Mouse (Mus musculus) bone marrow macrophage, adult 2 months (primary cell): ENCODE data around the gene Olfr319. TPM values are rescaled to one million over a fixed set of nuclear protein-coding genes. Genes with fewer than 3 reads are reported as not detected.
"Not testable (repeated sequence)": the region's sequence is repeated elsewhere in the genome, so short reads cannot be mapped to it uniquely, and the experiment has no call there.

Source experiments
- H3K27ac ChIP-seq: 2 replicates; pipeline ENCODE4 v1.5.1; 2012; ENCODE audit warnings: low read depth, low read length; ENCODE audit not compliant: insufficient read depth
- H3K4me1 ChIP-seq: 2 replicates; pipeline ENCODE4 v1.6.1; 2012; ENCODE audit warnings: low read length; ENCODE audit not compliant: control insufficient read depth, insufficient read depth
- H3K4me3 ChIP-seq: 2 replicates; pipeline ENCODE4 v1.5.1; 2012; ENCODE audit warnings: mild to moderate bottlenecking, low read length, moderate library complexity; ENCODE audit not compliant: insufficient read depth
- CTCF ChIP-seq: IDR thresholded peaks from 2 replicates; pipeline ENCODE4 v1.5.1; 2012; ENCODE audit warnings: low read depth, mild to moderate bottlenecking, low read length, moderate library complexity
- POLR2A ChIP-seq: IDR thresholded peaks from 2 replicates; pipeline ENCODE4 v1.6.1; 2012; ENCODE audit warnings: mild to moderate bottlenecking, low read depth, low read length, borderline replicate concordance
- polyA plus RNA-seq: library from polyadenylated mRNA; stranded (reverse); fragments of >200 nt; gene quantifications from 2 replicates; pipeline ENCODE4 v1.2.4, GENCODE M21; 2012; ENCODE audit not compliant: missing spikeins, insufficient read depth, insufficient read length

Gene Olfr319
- polyA plus RNA-seq: not detected in 2 replicates

DNA sequence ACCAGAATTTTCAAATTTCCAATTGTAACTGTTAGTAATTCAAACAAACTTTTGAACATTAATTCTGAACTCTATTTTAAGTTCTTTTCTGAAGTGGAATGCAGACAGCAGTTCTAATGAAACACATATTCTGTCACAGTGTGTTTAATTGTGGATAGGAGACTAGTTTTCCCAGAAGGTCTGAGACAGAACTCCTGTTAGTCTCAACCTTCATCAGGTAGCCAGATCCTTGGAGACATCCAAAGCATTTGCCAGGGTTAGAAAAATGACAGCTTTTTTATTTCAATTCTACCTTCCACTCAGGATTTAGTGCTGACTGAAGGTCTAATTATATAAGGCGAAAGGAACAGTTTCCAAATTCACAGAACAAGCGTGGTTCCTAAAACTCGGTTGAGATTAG lies at the start of gene Olfr319:
Gene Olfr319, plus strand, starts transcription at position 301 of the 400 bp plus-strand sequence.
- TF ChIP-seq CTCF: no peak
- no peak for TF ChIP-seq POLR2A
- Histone ChIP-seq H3K27ac (no peak within 1 kb of the TSS), H3K4me3 (no peak within 1 kb of the TSS), H3K4me1 (no peaks in the 10 kb centered on the region)

DNA sequence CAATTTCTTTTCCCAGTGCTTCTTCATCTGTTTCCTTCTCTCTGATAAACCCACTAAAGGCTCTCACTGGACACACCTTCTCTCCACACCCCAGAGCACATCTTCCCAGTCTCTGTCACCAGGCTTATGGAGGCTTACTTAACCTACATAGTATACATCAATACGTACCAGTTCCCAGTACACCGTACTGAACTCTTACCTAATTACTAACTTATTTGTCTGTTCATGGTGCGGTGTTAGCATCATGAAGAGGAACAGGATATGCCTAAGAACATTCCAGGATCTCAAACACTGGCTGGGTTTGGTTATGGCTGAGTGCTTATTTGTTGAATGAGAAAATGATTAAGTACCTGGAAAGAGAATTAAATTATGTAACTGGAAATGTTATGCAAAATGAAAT lies 43.8 kb upstream of the Olfr319 start:
- no peak overlapping the region for H3K4me3 ChIP-seq
- no peaks in the 10 kb centered on the region for H3K4me1 ChIP-seq
- no peak overlapping the region for H3K27ac ChIP-seq
- TF ChIP-seq POLR2A (no peak), CTCF (no peak)

DNA sequence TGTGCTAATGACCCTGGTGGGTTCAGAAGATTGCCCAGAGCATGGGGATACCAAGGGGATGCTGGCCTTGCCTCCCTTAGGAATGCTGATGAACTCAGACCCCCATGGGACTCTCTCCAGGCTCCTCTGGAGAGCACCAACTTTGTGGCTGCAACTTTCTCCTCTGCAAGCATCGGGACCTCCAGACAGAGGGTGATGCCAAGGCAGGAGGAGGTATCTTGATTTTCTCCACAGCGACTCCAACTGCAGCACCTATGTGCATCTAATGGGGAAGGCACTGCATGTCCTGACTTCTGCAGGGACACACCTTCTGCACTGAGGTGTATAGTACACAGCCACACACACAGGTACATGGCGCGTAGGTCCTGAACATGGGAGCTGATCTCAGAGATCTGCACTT lies 40.4 kb upstream of the Olfr319 start, which contains the start of gene Olfr322:
Gene Olfr322, plus strand, starts transcription at position 187 of the 400 bp plus-strand sequence.
- Histone ChIP-seq H3K4me3 (no peak within 1 kb of the TSS), H3K27ac (no peak within 1 kb of the TSS), H3K4me1 (no peaks in the 10 kb centered on the region)
- TF ChIP-seq CTCF (no peak), POLR2A (no peak)

DNA sequence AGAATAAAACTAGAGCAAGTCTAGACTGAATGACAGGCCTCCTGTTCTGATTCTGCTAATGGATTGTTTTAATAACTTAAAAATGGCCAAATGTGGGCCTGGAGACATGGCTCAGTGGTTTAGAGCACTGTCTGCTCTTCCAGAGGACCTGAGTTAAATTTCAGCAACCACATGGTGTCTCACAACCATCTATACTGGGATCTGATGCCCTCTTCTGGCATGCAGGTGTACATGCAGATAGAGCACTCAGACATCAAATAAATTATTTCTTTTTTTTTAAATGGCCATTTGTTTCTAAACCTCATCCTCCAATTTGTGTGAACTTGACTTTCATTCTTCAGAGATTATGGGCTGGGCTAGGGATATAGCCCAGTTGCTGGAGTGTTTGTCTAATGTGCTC lies 29.7 kb upstream of the Olfr319 start:
- no peak for TF ChIP-seq CTCF
- TF ChIP-seq POLR2A: no peak
- Histone ChIP-seq H3K4me1 (no peaks in the 10 kb centered on the region), H3K4me3 (no peak overlapping the region), H3K27ac (no peak overlapping the region)

DNA sequence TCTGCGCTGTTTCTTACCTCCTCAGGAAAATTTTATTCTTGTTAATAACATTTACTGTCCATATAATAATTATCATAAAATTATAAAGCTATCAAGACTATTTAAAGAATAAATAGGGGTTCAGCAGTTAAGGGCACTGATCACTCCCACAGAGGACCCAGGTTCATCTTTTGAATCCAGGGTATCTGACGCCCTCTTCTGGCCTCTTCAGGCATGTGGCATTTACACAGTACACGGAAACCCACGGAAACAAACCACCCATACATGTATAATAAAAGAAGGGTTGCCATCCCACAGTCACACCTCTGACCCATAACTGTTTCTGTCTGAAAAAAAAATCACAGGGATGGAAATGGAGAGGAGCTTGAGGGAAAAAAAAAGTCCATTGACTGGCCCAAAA lies 27.1 kb upstream of the Olfr319 start:
- no peak for TF ChIP-seq POLR2A
- TF ChIP-seq CTCF: no peak
- Histone ChIP-seq H3K27ac (no peak overlapping the region), H3K4me3 (no peak overlapping the region), H3K4me1 (no peaks in the 10 kb centered on the region)

DNA sequence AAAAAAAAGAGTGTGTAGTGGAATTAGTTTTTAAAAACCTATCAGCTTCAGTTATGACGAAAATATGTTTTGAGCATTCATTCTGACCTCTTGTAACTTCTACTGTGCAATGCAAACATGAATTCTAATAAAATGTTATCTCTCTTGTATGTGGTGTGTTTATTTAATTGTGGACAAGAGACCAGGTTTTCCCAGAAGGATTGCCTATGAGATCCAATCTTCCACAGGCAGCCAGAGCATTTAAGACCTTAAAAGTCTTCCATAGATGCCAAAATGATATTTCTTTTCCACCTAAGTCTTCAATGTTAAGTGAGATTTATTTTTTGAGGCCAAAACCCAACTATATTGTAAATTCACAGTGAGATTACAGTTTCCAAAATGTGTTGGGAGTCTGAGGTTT lies 18.2 kb upstream of the Olfr319 start, which contains the start of gene Olfr320:
Gene Olfr320, plus strand, starts transcription at position 301 of the 400 bp plus-strand sequence.
- TF ChIP-seq POLR2A: no peak
- TF ChIP-seq CTCF: no peak
- no peak within 1 kb of the TSS for H3K4me3 ChIP-seq
- H3K4me1 ChIP-seq: no peaks in the 10 kb centered on the region
- H3K27ac ChIP-seq: no peak within 1 kb of the TSS

DNA sequence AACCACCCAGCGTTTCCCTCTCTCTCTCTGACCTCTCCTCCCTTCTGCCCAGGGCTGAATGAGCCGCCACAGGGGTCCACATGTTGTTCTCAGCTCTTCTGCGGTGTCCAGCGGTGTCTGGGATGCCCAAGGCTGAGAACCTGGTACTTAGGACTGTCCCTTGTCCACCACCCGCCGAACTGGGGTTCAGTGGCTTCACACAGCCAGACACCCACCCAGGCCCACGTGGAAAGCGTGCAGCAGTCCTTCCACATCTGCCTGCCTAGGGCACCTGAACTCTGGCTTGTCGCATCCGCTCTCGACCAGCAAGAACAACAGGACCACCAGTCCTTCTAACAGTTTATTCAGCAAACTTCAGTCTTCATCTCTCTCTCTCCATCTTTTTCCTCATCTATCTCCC lies 10.1 kb downstream of the Olfr319 start:
- Histone ChIP-seq H3K27ac (no peak overlapping the region), H3K4me1 (no peaks in the 10 kb centered on the region), H3K4me3 (no peak overlapping the region)
- no peak for TF ChIP-seq POLR2A
- no peak for TF ChIP-seq CTCF

DNA sequence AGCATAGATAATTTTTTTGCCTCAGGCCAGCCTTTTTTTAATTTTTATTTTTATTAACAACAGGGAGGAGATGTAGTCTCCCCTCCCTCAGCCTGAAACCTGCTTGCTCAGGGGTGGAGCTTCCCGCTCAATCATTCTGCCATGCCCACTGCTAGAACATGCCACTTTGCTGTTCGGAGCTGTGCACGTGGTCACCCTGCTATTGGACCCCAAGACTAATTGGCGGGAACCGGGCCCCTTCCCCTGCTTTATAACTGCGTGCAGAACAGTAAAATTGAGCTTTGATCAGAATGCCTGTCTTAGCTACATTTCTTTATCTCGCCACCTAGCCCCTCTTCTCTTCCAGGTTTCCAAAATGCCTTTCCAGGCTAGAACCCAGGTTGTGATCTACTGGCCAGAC lies 18.8 kb downstream of the Olfr319 start:
- not testable (repeated sequence) for H3K27ac ChIP-seq, H3K4me3 ChIP-seq, H3K4me1 ChIP-seq

DNA sequence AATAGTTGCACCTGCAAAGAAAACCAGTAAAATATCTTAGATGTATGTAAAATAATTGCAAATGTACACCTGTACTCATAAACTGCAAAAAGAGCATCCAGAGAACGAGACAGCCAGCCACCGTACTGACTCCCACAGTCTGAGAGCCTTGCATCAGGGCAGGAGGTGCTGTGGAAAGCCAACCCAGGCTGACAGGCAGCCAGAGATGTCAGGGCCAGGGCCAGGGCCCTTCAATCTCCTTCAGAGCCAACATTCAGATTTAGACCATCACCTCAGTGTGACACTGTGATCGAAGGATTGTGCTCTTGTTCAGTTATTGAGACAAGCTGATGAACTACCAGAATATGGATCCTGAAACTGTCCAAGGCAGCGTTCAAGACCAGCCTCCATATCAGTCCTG lies 20.7 kb downstream of the Olfr319 start:
- H3K27ac ChIP-seq: no peak overlapping the region

DNA sequence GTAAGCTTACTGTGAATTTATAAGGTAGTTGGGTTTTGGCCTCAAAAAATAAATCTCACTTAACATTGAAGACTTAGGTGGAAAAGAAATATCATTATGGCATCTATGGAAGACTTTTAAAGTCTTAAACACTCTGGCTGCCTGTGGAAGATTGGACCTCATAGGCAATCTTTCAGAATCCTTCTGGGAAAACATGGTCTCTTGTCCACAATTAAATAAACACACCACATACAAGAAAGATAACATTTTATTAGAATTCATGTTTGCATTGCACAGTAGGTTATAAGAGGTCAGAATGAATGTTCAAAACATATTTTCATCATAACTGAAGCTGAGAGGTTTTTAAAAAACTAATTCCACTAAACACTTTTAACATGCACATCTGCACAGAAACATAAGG lies 25.0 kb downstream of the Olfr319 start, which contains the start of gene Olfr318:
Gene Olfr318, minus strand, starts transcription at position 101 of the 400 bp plus-strand sequence.
- Histone ChIP-seq H3K4me1 (no peaks in the 10 kb centered on the region), H3K27ac (no peak within 1 kb of the TSS), H3K4me3 (no peak within 1 kb of the TSS)
- TF ChIP-seq CTCF (no peak), POLR2A (no peak)

More for the DNA sequence above, 20.7 kb downstream of the Olfr319 start:
- TF ChIP-seq POLR2A: no peak
- Histone ChIP-seq H3K4me1 (no peaks in the 10 kb centered on the region), H3K4me3 (no peak overlapping the region)

DNA sequence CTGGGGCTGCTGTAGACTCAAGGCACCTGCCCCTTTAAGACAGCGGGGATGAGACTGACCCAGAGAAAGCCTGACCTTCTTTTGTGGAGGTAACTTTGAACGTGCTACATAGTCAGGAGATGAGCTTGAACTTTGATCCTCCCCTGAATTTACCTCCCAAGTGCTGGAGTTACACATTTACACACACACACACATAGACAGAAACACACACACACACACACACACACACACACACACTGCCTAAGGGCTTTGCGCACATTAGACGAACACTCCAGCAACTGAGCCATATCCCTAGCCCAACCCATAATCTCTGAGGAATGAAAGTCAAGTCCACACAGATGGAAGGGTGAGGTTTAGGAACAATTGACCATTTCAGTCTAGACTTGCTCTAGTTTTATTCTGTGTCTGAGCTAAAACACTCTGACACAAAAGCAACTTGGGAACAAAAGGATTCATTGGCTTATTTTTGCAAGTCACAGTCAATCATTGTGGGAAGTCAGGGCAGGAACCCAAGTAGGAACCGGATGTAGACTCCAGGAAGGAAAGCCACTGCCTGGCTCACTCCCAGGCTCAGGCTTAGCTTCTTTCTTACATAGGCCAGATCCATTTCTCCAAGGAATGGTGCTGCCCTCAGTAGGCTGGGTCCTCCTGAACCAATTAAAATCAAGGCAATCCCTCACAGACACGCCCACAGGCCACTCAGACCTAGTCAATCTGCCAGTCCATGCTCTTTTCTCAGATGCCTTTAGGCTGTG lies 29.1 kb downstream of the Olfr319 start:
- not testable (repeated sequence) for H3K4me3 ChIP-seq, H3K4me1 ChIP-seq, H3K27ac ChIP-seq
